Mouse (Mus musculus) neural tube, embryonic 12.5 days (tissue): Measurements from ENCODE around the gene Wipf1. TPM values are rescaled to one million over a fixed set of nuclear protein-coding genes. Genes with fewer than 3 reads are reported as not detected.

Experiments used
- ATAC-seq: fragments of 200-750 bp; cut with Nextera tagmentation; 2 replicates; pipeline ENCODE4 v1.8.0; 2017; ENCODE audit warnings: low read depth, mild to moderate bottlenecking, moderate TSS enrichment, moderate library complexity; ENCODE audit not compliant: low FRiP score
- H3K27ac ChIP-seq: fragments of 300-500 bp; sonication (generic); 2 replicates; pipeline ENCODE4 v1.5.1; 2016
- H3K27me3 ChIP-seq: fragments of 300-500 bp; sonication (generic); replicated peaks from 2 replicates; pipeline ENCODE4 v1.6.1; 2016; ENCODE audit warnings: mild to moderate bottlenecking
- H3K36me3 ChIP-seq: fragments of 300-500 bp; sonication (generic); 2 replicates; pipeline ENCODE4 v1.6.1; 2016; ENCODE audit warnings: mild to moderate bottlenecking
- H3K4me1 ChIP-seq: fragments of 300-500 bp; sonication (generic); 2 replicates; pipeline ENCODE4 v1.6.1; 2016
- H3K4me2 ChIP-seq: fragments of 300-500 bp; sonication (generic); replicated peaks from 2 replicates; pipeline ENCODE4 v1.6.1; 2016; ENCODE audit warnings: mild to moderate bottlenecking
- H3K4me3 ChIP-seq: fragments of 300-500 bp; sonication (generic); 2 replicates; pipeline ENCODE4 v1.5.1; 2016
- H3K9ac ChIP-seq: fragments of 300-500 bp; sonication (generic); 2 replicates; pipeline ENCODE4 v1.6.1; 2016; ENCODE audit warnings: mild to moderate bottlenecking
- H3K9me3 ChIP-seq: fragments of 300-500 bp; sonication (generic); 2 replicates; pipeline ENCODE4 v1.6.1; 2016; ENCODE audit warnings: mild to moderate bottlenecking
- WGBS: fragments of 180-500 bp; shearing (Covaris S2); methylation state at CpG from one replicate; pipeline ENCODE4 v1.1.7; 2016; 5-methylcytosine and 5-hydroxymethylcytosine counted together
- polyA plus RNA-seq: library from polyadenylated mRNA; unstranded; fragments of >200 nt; fragmentation: Nextera tagmentation; extraction: Ambion mirVana; gene quantifications from 2 replicates; pipeline ENCODE4 v1.2.1, GENCODE M21; 2016

The Wipf1 gene
- polyA plus RNA-seq, 1 experiment from 2014 or later = 5.8 TPM

DNA sequence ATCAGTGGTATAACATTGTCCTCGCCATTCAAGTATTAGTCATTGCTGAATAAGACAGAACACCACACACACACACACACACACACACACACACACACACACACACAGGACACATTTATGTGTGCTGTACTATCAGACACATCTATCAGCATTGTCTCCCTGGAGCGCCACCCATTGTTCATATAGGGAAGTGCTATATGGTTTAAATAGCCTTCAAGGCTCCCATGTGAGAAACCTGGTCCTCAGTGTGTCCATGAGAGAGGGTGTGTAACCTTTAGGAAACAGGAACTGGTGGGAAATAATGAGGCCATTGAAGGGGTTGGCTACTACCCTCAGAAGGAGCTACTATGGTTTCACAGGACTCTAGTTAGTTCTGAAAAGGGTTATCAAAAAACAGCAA lies 87.5 kb downstream of the Wipf1 start:
- Histone ChIP-seq H3K27ac (no peak overlapping the region), H3K27me3 (no peaks in the 10 kb centered on the region), H3K4me1 (no peaks in the 10 kb centered on the region), H3K4me3 (no peak overlapping the region), H3K4me2 (no peak overlapping the region), H3K9me3 (no peaks in the 10 kb centered on the region), H3K36me3 (peaks cover under 1% of the 10 kb centered on the region; the same call in 1 of the 2 replicates), H3K9ac (no peak overlapping the region)
- ATAC-seq = no peak
- 75% methylated on average over 2 of the region's 2 CpGs for WGBS

DNA sequence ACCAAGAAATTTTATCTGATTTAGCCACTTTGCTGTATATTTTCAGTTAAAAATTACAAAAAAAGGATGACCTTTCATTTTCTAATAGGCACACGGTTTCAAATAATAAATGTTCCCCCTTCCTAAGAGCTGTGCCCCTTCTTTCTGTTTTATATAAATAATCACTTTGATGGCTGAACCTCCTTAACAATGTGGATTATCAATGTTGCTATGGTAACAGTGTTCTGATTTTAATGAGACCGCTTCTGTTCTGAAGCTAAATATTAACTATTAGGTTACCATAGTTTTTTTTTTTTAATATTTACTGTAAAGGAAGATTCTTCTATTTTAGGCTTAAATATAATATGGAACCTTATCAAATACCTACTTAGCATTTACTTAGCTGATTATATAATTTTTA lies 89.2 kb downstream of the Wipf1 start:
- 87% methylated on average over 2 of the region's 2 CpGs for WGBS
- ATAC-seq = no peak

GRCm38 (mm10) chr2:73436976-73437375 lies 92.6 kb downstream of the Wipf1 start:
- no peak for ATAC-seq
- WGBS = 49% methylated on average over 15 of the region's 18 CpGs

More for the DNA sequence above, 89.2 kb downstream of the Wipf1 start:
- H3K4me1 ChIP-seq = no peaks in the 10 kb centered on the region
- H3K27ac ChIP-seq = no peak overlapping the region
- no peak overlapping the region for H3K4me3 ChIP-seq
- no peak overlapping the region for H3K9ac ChIP-seq
- no peaks in the 10 kb centered on the region for H3K27me3 ChIP-seq
- no peak overlapping the region for H3K4me2 ChIP-seq
- H3K36me3 ChIP-seq = peaks cover 3% of the 10 kb centered on the region; the same call in 1 of the 2 replicates
- no peaks in the 10 kb centered on the region for H3K9me3 ChIP-seq

DNA sequence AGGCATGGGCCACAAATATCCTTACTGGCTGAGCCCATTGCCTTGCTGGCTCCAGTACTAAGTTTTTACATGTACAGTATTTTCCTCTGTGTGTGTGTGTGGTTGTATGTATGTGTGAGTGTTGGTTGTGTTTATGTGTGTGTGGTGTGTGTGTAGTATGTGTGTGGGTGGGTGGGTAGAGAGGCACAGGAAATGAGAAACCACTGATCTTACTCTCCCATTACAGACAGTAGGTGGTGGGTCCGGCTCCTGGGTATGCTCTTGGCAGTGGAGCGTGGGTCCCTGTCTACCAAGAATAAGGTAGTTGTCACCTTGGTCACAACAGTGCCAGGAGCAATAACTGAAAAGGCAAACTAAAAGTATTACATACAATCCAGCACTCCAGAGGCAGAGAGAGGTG lies 93.7 kb downstream of the Wipf1 start:
- Histone ChIP-seq H3K36me3 (peaks cover 3% of the 10 kb centered on the region; the same call in 1 of the 2 replicates), H3K4me3 (no peak overlapping the region), H3K9ac (no peak overlapping the region), H3K27ac (no peak overlapping the region), H3K27me3 (no peaks in the 10 kb centered on the region), H3K4me1 (no peaks in the 10 kb centered on the region), H3K9me3 (no peaks in the 10 kb centered on the region), H3K4me2 (no peak overlapping the region)
- 95% methylated on average over 2 of the region's 2 CpGs for WGBS
- ATAC-seq = no peak

More at GRCm38 (mm10) chr2:73436976-73437375, 92.6 kb downstream of the Wipf1 start:
- no peaks in the 10 kb centered on the region for H3K4me1 ChIP-seq
- H3K9me3 ChIP-seq = no peaks in the 10 kb centered on the region
- H3K27ac ChIP-seq = no peak overlapping the region
- H3K4me3 ChIP-seq = no peak overlapping the region
- peaks cover 3% of the 10 kb centered on the region; the same call in 1 of the 2 replicates for H3K36me3 ChIP-seq
- no peak overlapping the region for H3K9ac ChIP-seq
- H3K4me2 ChIP-seq = no peak overlapping the region
- no peaks in the 10 kb centered on the region for H3K27me3 ChIP-seq

GRCm38 (mm10) chr2:73431959-73432396 lies 97.6 kb downstream of the Wipf1 start:
- H3K4me3 ChIP-seq = no peak overlapping the region
- peak overlapping the region; percentile 40 for H3K4me2 ChIP-seq

DNA sequence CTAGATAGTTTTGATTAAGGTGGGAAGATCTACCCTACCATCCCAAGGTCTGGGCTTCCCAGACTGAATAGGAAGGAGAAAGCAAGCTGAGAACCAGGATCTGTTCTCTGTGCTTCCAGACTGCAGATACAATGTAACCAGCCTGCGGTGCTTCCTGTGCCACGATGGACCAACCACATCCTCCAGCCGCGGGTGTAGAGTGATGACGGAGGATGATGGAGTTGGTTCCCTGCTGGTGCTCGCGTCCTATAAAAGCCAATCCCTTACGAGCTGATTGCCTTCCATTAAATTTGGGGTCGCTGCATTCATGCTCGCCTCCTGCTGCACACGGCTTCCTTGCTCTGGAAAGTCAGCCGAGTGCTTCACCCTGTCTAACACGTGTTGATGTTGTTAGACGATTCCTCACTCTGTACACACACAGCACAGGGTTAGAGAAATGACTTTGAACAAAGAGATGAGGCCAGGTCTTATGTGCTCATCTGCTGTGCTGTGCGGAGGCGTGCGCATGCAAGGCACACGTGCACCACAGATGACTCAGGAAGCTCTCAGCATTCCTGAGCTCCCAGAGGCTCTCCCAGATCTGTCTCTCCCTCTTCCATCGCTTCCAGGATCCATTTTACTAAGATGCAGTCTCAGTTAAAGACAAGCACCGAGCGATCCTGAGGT lies 100.6 kb downstream of the Wipf1 start:
- Histone ChIP-seq H3K4me1 (no peaks in the 10 kb centered on the region), H3K36me3 (no peaks in the 10 kb centered on the region), H3K27ac (no peak overlapping the region), H3K9me3 (no peaks in the 10 kb centered on the region), H3K27me3 (no peaks in the 10 kb centered on the region), H3K9ac (no peak overlapping the region), H3K4me2 (no peak overlapping the region), H3K4me3 (no peak overlapping the region)
- whole genome bisulfite sequencing = 55% methylated on average over 21 of the region's 21 CpGs
- ATAC-seq = no peak

More at GRCm38 (mm10) chr2:73431959-73432396, 97.6 kb downstream of the Wipf1 start:
- Histone ChIP-seq H3K36me3 (peaks cover 2% of the 10 kb centered on the region; the same call in 1 of the 2 replicates), H3K4me1 (no peaks in the 10 kb centered on the region), H3K27me3 (no peaks in the 10 kb centered on the region), H3K9me3 (no peaks in the 10 kb centered on the region), H3K9ac (no peak overlapping the region), H3K27ac (no peak overlapping the region)
- WGBS = 38% methylated on average over 14 of the region's 14 CpGs
- no peak for ATAC-seq

- Histone ChIP-seq H3K9ac (no peak overlapping the region), H3K27me3 (no peaks in the 10 kb centered on the region), H3K4me2 (no peak overlapping the region), H3K4me1 (no peaks in the 10 kb centered on the region), H3K36me3 (no peaks in the 10 kb centered on the region), H3K9me3 (no peaks in the 10 kb centered on the region), H3K4me3 (no peak overlapping the region), H3K27ac (no peak overlapping the region)
- no peak for ATAC-seq
- WGBS = 35% methylated on average over 1 of the region's 1 CpGs
Observed at GRCm38 (mm10) chr2:73427293-73427692, 102.2 kb downstream of the Wipf1 start.

- Histone ChIP-seq H3K27me3 (no peaks in the 10 kb centered on the region), H3K9ac (no peak overlapping the region), H3K36me3 (no peaks in the 10 kb centered on the region), H3K27ac (no peak overlapping the region), H3K4me3 (no peak overlapping the region), H3K4me2 (no peak overlapping the region), H3K9me3 (no peaks in the 10 kb centered on the region), H3K4me1 (no peaks in the 10 kb centered on the region)
- WGBS = 87% methylated on average over 14 of the region's 14 CpGs
- ATAC-seq = no peak
Observed at GRCm38 (mm10) chr2:73425822-73426221, 103.7 kb downstream of the Wipf1 start.

DNA sequence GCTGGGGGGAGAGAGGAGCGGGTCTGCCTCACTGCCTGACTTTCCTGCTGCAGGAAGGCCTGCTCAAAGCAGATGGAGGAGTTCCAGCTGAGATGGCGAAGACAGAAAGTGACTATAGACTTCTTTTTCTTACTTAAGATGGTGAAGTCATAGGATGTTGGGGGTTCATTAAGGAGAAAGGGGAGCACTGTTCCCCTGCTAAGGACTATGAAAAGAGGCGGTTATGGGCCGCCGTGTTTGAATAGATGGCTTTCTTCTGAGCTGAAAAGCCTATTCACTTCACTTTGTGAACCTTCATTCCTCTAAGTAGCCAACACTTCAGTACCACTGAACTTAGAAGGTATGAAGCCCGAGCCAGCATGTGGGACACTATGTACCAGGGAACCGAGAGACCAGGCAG lies 109.8 kb downstream of the Wipf1 start:
- H3K27ac ChIP-seq = no peak overlapping the region
- ATAC-seq = no peak
- no peak overlapping the region for H3K4me2 ChIP-seq
- no peaks in the 10 kb centered on the region for H3K36me3 ChIP-seq
- H3K4me1 ChIP-seq = no peaks in the 10 kb centered on the region
- no peaks in the 10 kb centered on the region for H3K9me3 ChIP-seq
- no peak overlapping the region for H3K4me3 ChIP-seq
- WGBS = 47% methylated on average over 7 of the region's 7 CpGs
- no peak overlapping the region for H3K9ac ChIP-seq
- H3K27me3 ChIP-seq = no peaks in the 10 kb centered on the region

- no peak overlapping the region for H3K4me3 ChIP-seq
- no peak for ATAC-seq
- WGBS = 45% methylated on average over 4 of the region's 4 CpGs
- H3K9me3 ChIP-seq = no peaks in the 10 kb centered on the region
- H3K36me3 ChIP-seq = no peaks in the 10 kb centered on the region
- no peak overlapping the region for H3K4me2 ChIP-seq
- no peak overlapping the region for H3K9ac ChIP-seq
- no peak overlapping the region for H3K27ac ChIP-seq
- no peaks in the 10 kb centered on the region for H3K27me3 ChIP-seq
- H3K4me1 ChIP-seq = no peaks in the 10 kb centered on the region
Observed at GRCm38 (mm10) chr2:73419285-73419684, 110.2 kb downstream of the Wipf1 start.

DNA sequence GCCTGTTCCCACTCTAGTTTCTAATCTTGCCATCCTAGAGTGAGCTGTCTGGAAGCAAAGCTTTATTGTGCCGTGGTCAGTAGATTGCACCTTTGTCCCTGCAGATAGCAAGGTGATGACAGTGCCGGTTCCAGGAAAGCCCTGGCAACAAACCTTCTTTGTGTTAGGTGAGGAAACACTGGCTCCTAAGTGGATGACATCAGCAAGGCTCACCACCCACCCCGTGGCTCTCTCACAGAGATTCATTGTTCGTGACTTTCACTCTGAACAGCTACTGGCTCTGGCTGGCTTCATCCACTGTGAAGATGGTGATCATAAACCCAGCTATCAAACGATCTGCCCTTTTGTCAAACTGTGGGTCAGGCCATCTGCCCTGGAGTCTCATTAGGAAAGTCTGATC lies 113.6 kb downstream of the Wipf1 start:
- Histone ChIP-seq H3K4me1 (no peaks in the 10 kb centered on the region), H3K9me3 (no peaks in the 10 kb centered on the region), H3K4me2 (no peak overlapping the region), H3K27ac (no peak overlapping the region), H3K4me3 (no peak overlapping the region), H3K36me3 (no peaks in the 10 kb centered on the region), H3K27me3 (no peaks in the 10 kb centered on the region), H3K9ac (no peak overlapping the region)
- 46% methylated on average over 5 of the region's 5 CpGs for WGBS
- ATAC-seq = no peak

DNA sequence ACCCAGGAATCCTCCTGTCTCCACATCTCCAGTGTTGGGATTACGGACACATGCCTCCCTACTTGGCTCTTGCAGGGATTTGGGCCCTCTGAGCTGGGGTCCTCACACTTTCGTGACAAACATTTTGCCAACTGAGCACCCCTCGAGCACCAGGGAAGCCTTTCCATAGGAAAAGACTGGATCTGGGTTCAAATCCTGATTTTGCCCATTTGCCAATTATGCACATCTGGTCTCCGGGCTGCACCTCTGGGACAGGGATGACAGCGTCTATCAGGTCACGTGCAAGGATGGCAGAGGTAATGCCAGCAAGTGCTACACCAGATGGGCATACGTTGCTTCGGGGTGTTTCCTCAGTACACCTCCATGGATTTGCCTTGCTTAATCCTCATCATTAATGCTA lies 119.5 kb downstream of the Wipf1 start:
- ATAC-seq = no peak
- Histone ChIP-seq H3K4me2 (no peak overlapping the region), H3K4me3 (no peak overlapping the region), H3K36me3 (no peaks in the 10 kb centered on the region), H3K27ac (no peak overlapping the region), H3K27me3 (no peaks in the 10 kb centered on the region), H3K9me3 (no peaks in the 10 kb centered on the region), H3K4me1 (no peaks in the 10 kb centered on the region), H3K9ac (no peak overlapping the region)
- 92% methylated on average over 8 of the region's 8 CpGs for WGBS

GRCm38 (mm10) chr2:73407662-73408061 lies 121.9 kb downstream of the Wipf1 start:
- 73% methylated on average over 4 of the region's 4 CpGs for WGBS
- Histone ChIP-seq H3K9me3 (no peaks in the 10 kb centered on the region), H3K27me3 (no peaks in the 10 kb centered on the region), H3K4me2 (no peak overlapping the region), H3K9ac (no peak overlapping the region), H3K4me3 (no peak overlapping the region), H3K27ac (no peak overlapping the region), H3K36me3 (no peaks in the 10 kb centered on the region), H3K4me1 (no peaks in the 10 kb centered on the region)
- no peak for ATAC-seq
